9 mouse cellular contexts compared by ENCODE assay signal in the genomic region with DNA sequence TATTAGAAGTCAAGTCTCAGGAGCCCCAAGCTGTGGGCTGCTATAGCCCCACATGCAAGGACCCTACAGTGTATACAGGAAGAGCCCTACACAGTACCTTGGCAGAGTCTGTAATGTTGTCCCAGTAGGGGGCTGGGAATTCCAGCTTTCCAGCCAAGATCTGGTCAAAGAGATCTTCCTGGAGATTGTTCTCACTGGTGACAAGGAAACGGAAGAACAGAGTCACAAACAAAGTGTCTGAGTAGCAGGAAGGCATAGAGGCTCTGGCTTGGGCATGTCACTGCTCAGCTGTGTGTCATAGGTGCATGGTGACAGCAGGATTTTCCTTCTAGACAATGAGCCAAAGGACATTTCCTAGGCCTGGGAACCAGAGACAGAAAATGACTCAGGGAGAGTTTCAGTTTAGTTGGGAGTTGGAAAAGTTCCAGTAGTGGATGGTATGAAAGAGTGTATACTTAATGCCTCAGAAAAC.
DNase-seq lines count a peak whose midpoint lies in the region; ATAC-seq and TF ChIP-seq lines count a peak whose summit lies in the region.
"Had no signal": no experiment of that assay in that cellular context is flagged by ENCODE, and none has a peak within 500 bp of the region (broad histone marks: within the 10 kb centered on the region; RNA-seq: fewer than 3 reads in every experiment).

No protein-coding gene starts in this region.

- 0 out of 2 replicates have a peak, but pooled peaks have one; percentile 18 for ATAC-seq in intestine, embryonic 15.5 days
- ATAC-seq in intestine, postnatal 0 days, result no peak; the same call in 1 of the 2 replicates
- no peak; the same call in 1 of the 2 replicates for ATAC-seq in embryonic facial prominence, embryonic 14.5 days (ENCODE audit: low read depth)
- peak; percentile 93 for ATAC-seq in lung, postnatal 0 days

- no peak overlapping the region for H3K9ac ChIP-seq in intestine, embryonic 15.5 days
- no peak overlapping the region for H3K9ac ChIP-seq in intestine, postnatal 0 days (ENCODE audit: low read depth, low read length)
- H3K9ac ChIP-seq in embryonic facial prominence, embryonic 14.5 days (ENCODE audit: low read depth, low read length), result no peak overlapping the region
- no peak overlapping the region for H3K9ac ChIP-seq in lung, postnatal 0 days (replicated peaks; ENCODE audit: low read depth)

- peak; percentile 41 for DNase-seq in embryonic facial prominence, embryonic 14.5 days (ENCODE audit: low spot score)
- peak; percentile 25 to 32 for DNase-seq in heart, postnatal 14 days
- peak; percentile 79 for DNase-seq in lung, postnatal 0 days (ENCODE audit: low spot score)
- no peak for DNase-seq in urinary bladder, postnatal 25 days (ENCODE audit: low spot score)
- DNase-seq in frontal cortex, postnatal 10 days (ENCODE audit: low spot score in 2 of 2), result no peak
- DNase-seq in retina, embryonic 14.5 days (ENCODE audit: low spot score), result no peak
- DNase-seq: cerebellum, postnatal 36 days had no signal

- no peaks in the 10 kb centered on the region for H3K27me3 ChIP-seq in intestine, embryonic 15.5 days (replicated peaks)
- H3K27me3 ChIP-seq in intestine, postnatal 0 days (replicated peaks; ENCODE audit: control insufficient read depth, insufficient read depth, low read length), result no peaks in the 10 kb centered on the region
- no peaks in the 10 kb centered on the region for H3K27me3 ChIP-seq in embryonic facial prominence, embryonic 14.5 days (replicated peaks; ENCODE audit: control insufficient read depth, insufficient read depth, low read length)
- no peaks in the 10 kb centered on the region for H3K27me3 ChIP-seq in lung, postnatal 0 days (replicated peaks; ENCODE audit: insufficient read depth, low read length)

- no peak overlapping the region for H3K27ac ChIP-seq in intestine, embryonic 15.5 days
- H3K27ac ChIP-seq in intestine, postnatal 0 days (ENCODE audit: low read depth, low read length), result no peak overlapping the region; the same call in 1 of the 2 replicates
- H3K27ac ChIP-seq in embryonic facial prominence, embryonic 14.5 days (replicated peaks; ENCODE audit: low read depth, low read length), result peak overlapping the region; percentile 24; the same call in 1 of the 2 replicates
- peak overlapping the region; percentile 57; the same call in 1 of the 2 replicates for H3K27ac ChIP-seq in lung, postnatal 0 days (ENCODE audit: low read length)

- no peaks in the 10 kb centered on the region for H3K9me3 ChIP-seq in intestine, embryonic 15.5 days
- no peaks in the 10 kb centered on the region for H3K9me3 ChIP-seq in intestine, postnatal 0 days (ENCODE audit: control insufficient read depth)
- no peaks in the 10 kb centered on the region for H3K9me3 ChIP-seq in embryonic facial prominence, embryonic 14.5 days (ENCODE audit: control insufficient read depth, low read length)
- no peaks in the 10 kb centered on the region for H3K9me3 ChIP-seq in lung, postnatal 0 days (ENCODE audit: low read length)

- H3K4me1 ChIP-seq in intestine, embryonic 15.5 days (replicated peaks), result 0 out of 2 replicates have a peak, but pooled peaks cover 6% of the 10 kb centered on the region
- no peaks in the 10 kb centered on the region for H3K4me1 ChIP-seq in intestine, postnatal 0 days (replicated peaks; ENCODE audit: control insufficient read depth, insufficient read depth, low read length)
- peaks cover 20% of the 10 kb centered on the region for H3K4me1 ChIP-seq in embryonic facial prominence, embryonic 14.5 days (ENCODE audit: control insufficient read depth, insufficient read depth, low read length)
- 0 out of 2 replicates have a peak, but pooled peaks cover 4% of the 10 kb centered on the region for H3K4me1 ChIP-seq in lung, postnatal 0 days (ENCODE audit: insufficient read depth, low read depth, low read length)

- intact Hi-C loops in heart, postnatal 14 days (cut with DNase I), result no loop called here

- no peak for TF ChIP-seq CTCF in intestine, postnatal 0 days (IDR thresholded peaks at IDR 0.05; ENCODE audit: low read depth)
- TF ChIP-seq CTCF in lung, postnatal 0 days (IDR thresholded peaks at IDR 0.05), result peak; percentile 38

- WGBS in intestine, embryonic 15.5 days, result 49% methylated on average over 1 of the region's 1 CpGs
- WGBS in intestine, postnatal 0 days, result 32% methylated on average over 1 of the region's 1 CpGs
- 58% methylated on average over 1 of the region's 1 CpGs for WGBS in embryonic facial prominence, embryonic 14.5 days
- 19% methylated on average over 1 of the region's 1 CpGs for WGBS in lung, postnatal 0 days

- H3K36me3 ChIP-seq in intestine, embryonic 15.5 days, result no peaks in the 10 kb centered on the region
- no peaks in the 10 kb centered on the region for H3K36me3 ChIP-seq in intestine, postnatal 0 days (ENCODE audit: control insufficient read depth, insufficient read depth)
- H3K36me3 ChIP-seq in embryonic facial prominence, embryonic 14.5 days (ENCODE audit: control insufficient read depth, insufficient read depth, low read length), result 0 out of 2 replicates have a peak, but pooled peaks cover 3% of the 10 kb centered on the region
- no peaks in the 10 kb centered on the region for H3K36me3 ChIP-seq in lung, postnatal 0 days (ENCODE audit: insufficient read depth, low read length)

- TF ChIP-seq EP300 in lung, postnatal 0 days (IDR thresholded peaks at IDR 0.05), result peak; percentile 87

- H3K4me2 ChIP-seq in intestine, embryonic 15.5 days (replicated peaks), result no peak overlapping the region
- no peak overlapping the region for H3K4me2 ChIP-seq in intestine, postnatal 0 days (replicated peaks; ENCODE audit: low read depth)
- no peak overlapping the region for H3K4me2 ChIP-seq in embryonic facial prominence, embryonic 14.5 days (ENCODE audit: low read depth, low read length)
- H3K4me2 ChIP-seq in lung, postnatal 0 days (replicated peaks; ENCODE audit: low read depth, low read length), result no peak overlapping the region

- H3K4me3 ChIP-seq in intestine, embryonic 15.5 days (replicated peaks), result no peak overlapping the region
- no peak overlapping the region for H3K4me3 ChIP-seq in intestine, postnatal 0 days (ENCODE audit: low read depth, low read length)
- no peak overlapping the region for H3K4me3 ChIP-seq in embryonic facial prominence, embryonic 14.5 days (ENCODE audit: low read depth, low read length)
- H3K4me3 ChIP-seq in lung, postnatal 0 days (ENCODE audit: low read depth, low read length), result no peak overlapping the region

Comparison
In these comparisons a context has a peak if more than half of its experiments do, and no peak if none do; other contexts are left out.
1. ATAC-seq: peak in intestine, embryonic 15.5 days (single experiment) and lung, postnatal 0 days (single experiment); none in intestine, postnatal 0 days (single experiment) and embryonic facial prominence, embryonic 14.5 days (single experiment).
2. H3K27ac ChIP-seq: peak in embryonic facial prominence, embryonic 14.5 days (single experiment) and lung, postnatal 0 days (single experiment); none in intestine, embryonic 15.5 days (single experiment) and intestine, postnatal 0 days (single experiment).
3. DNase-seq: peak in embryonic facial prominence, embryonic 14.5 days (single experiment), heart, postnatal 14 days (2 of 2) and lung, postnatal 0 days (single experiment); none in urinary bladder, postnatal 25 days (single experiment), frontal cortex, postnatal 10 days (0 of 2) and retina, embryonic 14.5 days (single experiment).